Mouse (Mus musculus) lung, postnatal 0 days (tissue): ENCODE data around the gene Atp2c2.

ENCODE experiments used
- CTCF ChIP-seq: IDR thresholded peaks from 2 replicates; pipeline ENCODE4 v1.5.1; 2016; ENCODE audit warnings: antibody characterized with exemption, mild to moderate bottlenecking
- EP300 ChIP-seq: IDR thresholded peaks from 2 replicates; pipeline ENCODE4 v1.6.1; 2016; ENCODE audit warnings: antibody characterized with exemption, mild to moderate bottlenecking, control low read depth

GRCm38 (mm10) chr8:119781086-119781840 is 81.5 kb downstream of the Atp2c2 start:
- TF ChIP-seq EP300: no peak
- no peak for TF ChIP-seq CTCF
